Mouse (Mus musculus): ENCODE measurements at regions not wholly inside any gene's neighbourhood (a gene's known extent, or its start where the extent isn't known, plus 50 kb on each side); places are given as distances from the start of the nearest gene placed in this dataset.
A peak's percentile ranks its signal among the peaks of the same experiment; 100 is the strongest.
"Not testable (repeated sequence)": the region's sequence is repeated elsewhere in the genome, so short reads cannot be mapped to it uniquely, and the experiment has no call there.

DNA sequence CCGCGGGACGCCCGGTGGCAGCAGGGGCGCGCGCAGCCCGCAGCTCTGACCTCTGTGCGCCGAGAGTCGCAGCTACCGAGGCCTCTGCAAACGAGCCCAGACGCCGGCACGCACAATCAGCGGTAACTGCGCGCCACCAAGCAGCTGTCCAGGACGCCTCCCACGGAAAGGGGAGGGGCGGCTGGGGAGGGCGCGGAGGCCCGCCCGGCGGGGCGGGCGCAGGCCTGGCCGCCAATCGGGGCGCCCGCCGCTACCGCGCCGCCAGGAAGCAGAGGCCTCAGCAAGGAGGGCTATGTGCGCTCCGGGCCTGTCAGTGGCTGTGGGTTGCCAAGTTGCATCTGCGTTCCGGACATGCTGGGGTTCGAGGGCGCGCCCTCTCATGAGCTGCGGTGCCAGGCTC is 613.3 kb upstream of the Ywhaq start:
- H3K9me3 ChIP-seq (ENCODE audit: control insufficient read depth, low read length); H3K4me2 ChIP-seq (ENCODE audit: low read depth); H3K9ac ChIP-seq (ENCODE audit: low read length); H3K4me1 ChIP-seq (ENCODE audit: control insufficient read depth, insufficient read depth, low read length); H3K27ac ChIP-seq (ENCODE audit: low read depth, low read length); H3K36me3 ChIP-seq (ENCODE audit: control insufficient read depth, insufficient read depth, low read length); ATAC-seq (ENCODE audit: insufficient read depth, low FRiP score, low TSS enrichment); H3K27me3 ChIP-seq (ENCODE audit: control insufficient read depth, insufficient read depth, low read length): not testable (repeated sequence)
- H3K4me3 ChIP-seq (ENCODE audit: low read depth, low read length): peak overlapping the region; percentile 6; the same call in 1 of the 2 replicates
- peak; percentile 19 for DNase-seq (ENCODE audit: low spot score)
- 3% methylated on average over 18 of the region's 45 CpGs for WGBS

DNA sequence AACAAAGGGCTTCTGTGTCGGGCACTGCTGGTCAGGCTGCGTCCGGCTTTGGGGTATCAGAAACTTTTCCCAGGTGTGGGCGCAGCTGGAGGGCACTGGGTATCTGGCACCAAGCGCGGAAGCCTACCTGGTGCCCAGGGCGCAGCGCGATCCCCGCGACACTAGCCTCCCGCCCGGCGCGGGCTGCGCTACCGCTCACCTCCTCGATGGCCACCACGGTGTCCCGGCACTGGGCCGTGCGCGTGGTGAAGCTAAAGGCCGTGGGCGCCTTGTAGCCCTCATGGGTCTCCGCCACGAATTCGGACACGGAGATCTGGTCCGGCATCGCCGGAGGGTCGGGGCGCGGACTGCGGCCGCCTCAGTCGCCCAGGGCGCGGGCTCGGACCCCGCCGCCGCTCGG is 612.8 kb upstream of the Ywhaq start:
- H3K4me1 ChIP-seq (ENCODE audit: control insufficient read depth, insufficient read depth, low read length); H3K27ac ChIP-seq (ENCODE audit: low read depth, low read length); H3K36me3 ChIP-seq (ENCODE audit: control insufficient read depth, insufficient read depth, low read length); ATAC-seq (ENCODE audit: insufficient read depth, low FRiP score, low TSS enrichment); H3K9ac ChIP-seq (ENCODE audit: low read length); H3K9me3 ChIP-seq (ENCODE audit: control insufficient read depth, low read length); H3K4me2 ChIP-seq (ENCODE audit: low read depth); H3K27me3 ChIP-seq (ENCODE audit: control insufficient read depth, insufficient read depth, low read length): not testable (repeated sequence)
- 6% methylated on average over 22 of the region's 45 CpGs for WGBS
- peak; percentile 4 for DNase-seq (ENCODE audit: low spot score)
- H3K4me3 ChIP-seq (ENCODE audit: low read depth, low read length): 0 out of 2 replicates have a peak overlapping the region, but pooled peaks have one; percentile 8

All from neural tube, embryonic 11.5 days (tissue).